Mouse (Mus musculus): ENCODE data around the gene Disp1.

Gene Disp1

GRCm38 (mm10) chr1:183039881-183040708 lies 181.2 kb downstream of the Disp1 start:
- no peak for DNase-seq (ENCODE audit: low spot score)

- no peak for DNase-seq (ENCODE audit: low spot score)
These were observed 181.9 kb downstream of the Disp1 start for GRCm38 (mm10) chr1:183039404-183039803.
